Mouse (Mus musculus) neural tube, embryonic 12.5 days (tissue): ENCODE measurements around the gene 4921524J17Rik. TPM values are rescaled to one million over a fixed set of nuclear protein-coding genes. Genes with fewer than 3 reads are reported as not detected.

Experiments
- ATAC-seq: fragments of 200-750 bp; cut with Nextera tagmentation; 2 replicates; pipeline ENCODE4 v1.8.0; 2017; ENCODE audit warnings: low read depth, mild to moderate bottlenecking, moderate TSS enrichment, moderate library complexity; ENCODE audit not compliant: low FRiP score
- H3K27ac ChIP-seq: fragments of 300-500 bp; sonication (generic); 2 replicates; pipeline ENCODE4 v1.5.1; 2016
- H3K27me3 ChIP-seq: fragments of 300-500 bp; sonication (generic); replicated peaks from 2 replicates; pipeline ENCODE4 v1.6.1; 2016; ENCODE audit warnings: mild to moderate bottlenecking
- H3K36me3 ChIP-seq: fragments of 300-500 bp; sonication (generic); 2 replicates; pipeline ENCODE4 v1.6.1; 2016; ENCODE audit warnings: mild to moderate bottlenecking
- H3K4me1 ChIP-seq: fragments of 300-500 bp; sonication (generic); 2 replicates; pipeline ENCODE4 v1.6.1; 2016
- H3K4me2 ChIP-seq: fragments of 300-500 bp; sonication (generic); replicated peaks from 2 replicates; pipeline ENCODE4 v1.6.1; 2016; ENCODE audit warnings: mild to moderate bottlenecking
- H3K4me3 ChIP-seq: fragments of 300-500 bp; sonication (generic); 2 replicates; pipeline ENCODE4 v1.5.1; 2016
- H3K9ac ChIP-seq: fragments of 300-500 bp; sonication (generic); 2 replicates; pipeline ENCODE4 v1.6.1; 2016; ENCODE audit warnings: mild to moderate bottlenecking
- H3K9me3 ChIP-seq: fragments of 300-500 bp; sonication (generic); 2 replicates; pipeline ENCODE4 v1.6.1; 2016; ENCODE audit warnings: mild to moderate bottlenecking
- WGBS: fragments of 180-500 bp; shearing (Covaris S2); methylation state at CpG from one replicate; pipeline ENCODE4 v1.1.7; 2016; 5-methylcytosine and 5-hydroxymethylcytosine counted together
- polyA plus RNA-seq: library from polyadenylated mRNA; unstranded; fragments of >200 nt; fragmentation: Nextera tagmentation; extraction: Ambion mirVana; gene quantifications from 2 replicates; pipeline ENCODE4 v1.2.1, GENCODE M21; 2016

4921524J17Rik gene
- 43.0 and 47.3 TPM in 2 replicates for polyA plus RNA-seq

DNA sequence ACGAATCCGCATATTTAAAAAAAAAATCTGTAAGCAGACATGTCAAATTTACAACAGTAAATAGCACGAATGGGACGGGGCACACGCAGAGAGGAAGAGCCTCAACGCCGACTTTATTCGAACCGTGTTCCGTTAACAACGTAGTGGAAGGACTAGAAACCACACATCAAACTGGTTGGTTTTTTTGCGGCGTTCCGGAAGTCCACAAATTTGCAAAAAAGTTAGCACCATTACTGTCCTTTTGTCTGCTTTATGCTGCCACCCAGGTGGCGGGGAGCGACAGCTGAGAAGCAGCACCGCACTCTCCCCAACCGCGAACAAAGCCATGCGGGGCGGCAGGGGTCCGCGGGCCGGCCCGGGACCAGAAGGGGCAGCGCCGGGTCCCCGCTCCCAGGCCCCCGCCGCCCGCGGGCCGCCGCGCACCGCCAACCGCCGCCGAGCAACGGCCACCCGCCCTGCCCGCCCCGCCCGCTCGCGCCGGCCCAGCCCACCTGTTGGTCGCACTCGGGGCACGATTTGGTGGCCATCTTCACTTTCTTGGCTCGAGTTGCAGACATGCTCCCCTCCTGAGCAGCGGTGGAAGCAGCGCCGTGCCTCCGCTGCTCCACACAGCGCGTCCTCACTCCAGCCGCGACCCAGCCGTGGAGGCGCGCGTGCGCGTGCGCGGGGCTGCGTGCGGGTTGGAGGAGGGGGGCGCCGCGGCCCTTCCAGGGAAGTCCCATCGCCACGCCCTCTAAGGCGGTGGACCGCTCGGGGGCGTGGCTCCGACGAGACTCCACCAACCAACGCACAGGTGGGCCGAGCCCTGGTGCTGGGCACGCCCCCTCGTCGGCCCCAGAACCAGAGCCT, at the start of gene 4921524J17Rik:
Gene 4921524J17Rik, minus strand, starts transcription at position 666 of the 849 bp plus-strand sequence.
- 0 out of 2 replicates have a peak, but pooled peaks cover 3% of the 10 kb centered on the region for H3K27me3 ChIP-seq
- H3K4me2 ChIP-seq: peak within 1 kb of the TSS; percentile 61
- under 1% methylated on average over 84 of the region's 85 CpGs for whole genome bisulfite sequencing
- ATAC-seq: peak; percentile 99
- H3K4me3 ChIP-seq: peak within 1 kb of the TSS; percentile 81
- peak within 1 kb of the TSS; percentile 81 for H3K9ac ChIP-seq
- peaks cover 19% of the 10 kb centered on the region for H3K4me1 ChIP-seq
- H3K27ac ChIP-seq: peak within 1 kb of the TSS; percentile 93
- H3K36me3 ChIP-seq: no peaks in the 10 kb centered on the region
- H3K9me3 ChIP-seq: no peaks in the 10 kb centered on the region

DNA sequence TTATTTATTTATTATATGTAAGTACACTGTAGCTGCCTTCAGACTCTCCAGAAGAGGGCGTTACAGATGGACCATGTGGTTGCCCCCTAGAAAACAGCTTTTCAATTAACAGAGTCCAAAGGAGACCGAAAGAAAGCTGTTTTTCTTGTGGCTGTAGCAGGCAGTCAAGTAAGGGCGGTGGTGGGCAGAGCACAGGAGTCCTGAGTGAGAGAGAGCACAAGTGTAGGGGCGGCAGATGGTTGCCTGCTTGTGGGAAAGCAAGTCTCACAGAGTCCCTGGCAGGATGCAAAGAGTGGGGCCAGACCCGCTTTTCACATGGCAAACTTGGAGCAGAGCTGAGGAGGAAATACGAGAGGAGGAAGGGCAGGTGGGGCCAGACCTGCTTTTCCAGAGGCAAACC, 49.8 kb upstream of the 4921524J17Rik start:
- Histone ChIP-seq H3K4me2 (no peak overlapping the region), H3K27ac (no peak overlapping the region), H3K4me3 (no peak overlapping the region), H3K9ac (no peak overlapping the region), H3K36me3 (no peaks in the 10 kb centered on the region), H3K4me1 (no peaks in the 10 kb centered on the region), H3K9me3 (no peaks in the 10 kb centered on the region), H3K27me3 (0 out of 2 replicates have a peak, but pooled peaks cover 2% of the 10 kb centered on the region)
- ATAC-seq: no peak
- 70% methylated on average over 6 of the region's 6 CpGs for WGBS

- Histone ChIP-seq H3K4me1 (no peaks in the 10 kb centered on the region), H3K27me3 (0 out of 2 replicates have a peak, but pooled peaks cover 2% of the 10 kb centered on the region), H3K9ac (no peak overlapping the region), H3K4me2 (peak overlapping the region; percentile 35; the same call in 1 of the 2 replicates), H3K9me3 (no peaks in the 10 kb centered on the region), H3K27ac (no peak overlapping the region), H3K36me3 (no peaks in the 10 kb centered on the region), H3K4me3 (no peak overlapping the region)
- no peak for ATAC-seq
- WGBS: 29% methylated on average over 10 of the region's 10 CpGs
Measured at GRCm38 (mm10) chr8:85481900-85482299, 49.3 kb upstream of the 4921524J17Rik start.

- Histone ChIP-seq H3K36me3 (no peaks in the 10 kb centered on the region), H3K9me3 (no peaks in the 10 kb centered on the region), H3K4me3 (no peak overlapping the region), H3K4me1 (no peaks in the 10 kb centered on the region), H3K4me2 (no peak overlapping the region), H3K27me3 (0 out of 2 replicates have a peak, but pooled peaks cover 2% of the 10 kb centered on the region), H3K27ac (no peak overlapping the region), H3K9ac (no peak overlapping the region)
- 81% methylated on average over 2 of the region's 2 CpGs for WGBS
- ATAC-seq: no peak
Measured at GRCm38 (mm10) chr8:85479710-85480109, 47.1 kb upstream of the 4921524J17Rik start.

GRCm38 (mm10) chr8:85478397-85478796, 45.8 kb upstream of the 4921524J17Rik start:
- H3K27me3 ChIP-seq: 0 out of 2 replicates have a peak, but pooled peaks cover 2% of the 10 kb centered on the region
- no peaks in the 10 kb centered on the region for H3K36me3 ChIP-seq
- WGBS: 79% methylated on average over 2 of the region's 2 CpGs
- H3K9ac ChIP-seq: no peak overlapping the region
- H3K9me3 ChIP-seq: no peaks in the 10 kb centered on the region
- no peak overlapping the region for H3K4me2 ChIP-seq
- ATAC-seq: no peak
- H3K4me1 ChIP-seq: no peaks in the 10 kb centered on the region
- H3K4me3 ChIP-seq: no peak overlapping the region
- no peak overlapping the region for H3K27ac ChIP-seq

DNA sequence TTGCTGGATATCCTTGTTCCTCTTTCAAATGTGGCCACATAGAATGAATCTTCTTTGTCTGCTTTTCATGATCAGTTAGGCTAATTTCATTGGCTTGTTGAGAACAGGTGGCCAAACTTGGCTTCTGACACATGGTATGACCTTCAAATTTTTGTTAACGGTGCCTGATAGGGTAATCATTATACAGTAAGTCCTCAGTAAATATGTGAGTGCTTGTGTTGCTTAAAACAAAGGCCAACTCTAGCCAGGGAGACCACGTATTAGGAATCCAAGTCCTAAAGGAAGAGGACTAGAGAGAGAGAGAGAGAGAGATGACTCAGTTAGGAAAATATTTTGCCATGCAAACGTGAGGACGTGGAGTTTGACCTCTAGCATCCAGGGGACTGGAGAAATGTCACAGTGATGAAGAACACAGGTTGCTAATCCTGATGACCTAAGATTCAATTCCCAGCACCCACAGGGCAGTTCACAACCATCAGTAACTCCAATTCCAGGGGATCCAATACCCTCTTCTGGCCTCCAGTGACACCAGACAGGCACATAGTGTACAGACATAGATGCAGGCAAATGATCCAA, 44.4 kb upstream of the 4921524J17Rik start:
- no peak for ATAC-seq
- no peaks in the 10 kb centered on the region for H3K36me3 ChIP-seq
- no peaks in the 10 kb centered on the region for H3K9me3 ChIP-seq
- no peak overlapping the region for H3K27ac ChIP-seq
- H3K4me3 ChIP-seq: no peak overlapping the region
- no peak overlapping the region for H3K4me2 ChIP-seq
- WGBS: 78% methylated on average over 4 of the region's 4 CpGs
- H3K4me1 ChIP-seq: no peaks in the 10 kb centered on the region
- H3K27me3 ChIP-seq: 0 out of 2 replicates have a peak, but pooled peaks cover 2% of the 10 kb centered on the region
- H3K9ac ChIP-seq: no peak overlapping the region

DNA sequence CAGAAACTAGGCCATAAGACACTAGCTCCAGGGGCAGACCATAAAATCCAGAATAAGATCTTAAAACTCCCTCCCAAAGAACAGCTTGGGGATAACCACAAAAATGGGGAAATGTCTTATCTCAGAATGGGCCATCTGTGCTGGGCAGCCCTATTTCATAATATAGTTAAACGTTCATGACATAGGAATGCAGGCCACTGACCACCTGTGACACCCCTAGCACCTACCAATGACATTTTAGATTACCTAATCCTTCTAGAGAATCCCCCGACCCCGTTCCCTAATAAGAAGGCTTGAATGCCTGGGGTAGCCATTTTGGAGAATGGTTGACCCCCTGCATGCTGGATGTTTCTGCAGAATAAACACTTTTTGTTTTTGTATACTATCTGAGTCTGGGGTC, 42.3 kb upstream of the 4921524J17Rik start:
- Histone ChIP-seq H3K4me2 (no peak overlapping the region), H3K27ac (no peak overlapping the region), H3K9me3 (no peaks in the 10 kb centered on the region), H3K4me3 (no peak overlapping the region), H3K4me1 (no peaks in the 10 kb centered on the region), H3K27me3 (no peaks in the 10 kb centered on the region), H3K9ac (no peak overlapping the region), H3K36me3 (no peaks in the 10 kb centered on the region)
- ATAC-seq: no peak
- 88% methylated on average over 3 of the region's 3 CpGs for WGBS

GRCm38 (mm10) chr8:85473246-85473645, 40.6 kb upstream of the 4921524J17Rik start:
- Histone ChIP-seq H3K9me3 (no peaks in the 10 kb centered on the region), H3K9ac (no peak overlapping the region), H3K4me3 (no peak overlapping the region), H3K36me3 (no peaks in the 10 kb centered on the region), H3K27ac (no peak overlapping the region), H3K27me3 (no peaks in the 10 kb centered on the region), H3K4me1 (no peaks in the 10 kb centered on the region), H3K4me2 (no peak overlapping the region)
- WGBS: 84% methylated on average over 4 of the region's 4 CpGs
- no peak for ATAC-seq

- no peak for ATAC-seq
- H3K36me3 ChIP-seq: no peaks in the 10 kb centered on the region
- H3K27ac ChIP-seq: no peak overlapping the region
- no peak overlapping the region for H3K4me2 ChIP-seq
- no peak overlapping the region for H3K4me3 ChIP-seq
- H3K27me3 ChIP-seq: no peaks in the 10 kb centered on the region
- 79% methylated on average over 6 of the region's 6 CpGs for WGBS
- H3K9ac ChIP-seq: no peak overlapping the region
- H3K4me1 ChIP-seq: no peaks in the 10 kb centered on the region
- H3K9me3 ChIP-seq: no peaks in the 10 kb centered on the region
Measured at GRCm38 (mm10) chr8:85472800-85473199, 40.2 kb upstream of the 4921524J17Rik start.

GRCm38 (mm10) chr8:85470753-85471152, 38.1 kb upstream of the 4921524J17Rik start:
- no peak for ATAC-seq
- H3K27ac ChIP-seq: no peak overlapping the region
- no peak overlapping the region for H3K4me3 ChIP-seq
- no peaks in the 10 kb centered on the region for H3K36me3 ChIP-seq
- no peak overlapping the region for H3K4me2 ChIP-seq
- no peaks in the 10 kb centered on the region for H3K9me3 ChIP-seq
- no peak overlapping the region for H3K9ac ChIP-seq
- WGBS: 87% methylated on average over 8 of the region's 8 CpGs
- no peaks in the 10 kb centered on the region for H3K4me1 ChIP-seq
- H3K27me3 ChIP-seq: no peaks in the 10 kb centered on the region

- 90% methylated on average over 4 of the region's 4 CpGs for WGBS
- no peak overlapping the region for H3K4me2 ChIP-seq
- H3K36me3 ChIP-seq: no peaks in the 10 kb centered on the region
- H3K9me3 ChIP-seq: no peaks in the 10 kb centered on the region
- no peak overlapping the region for H3K9ac ChIP-seq
- H3K4me3 ChIP-seq: no peak overlapping the region
- no peaks in the 10 kb centered on the region for H3K4me1 ChIP-seq
- no peak for ATAC-seq
- no peaks in the 10 kb centered on the region for H3K27me3 ChIP-seq
- no peak overlapping the region for H3K27ac ChIP-seq
Measured at GRCm38 (mm10) chr8:85466056-85466455, 33.4 kb upstream of the 4921524J17Rik start.

DNA sequence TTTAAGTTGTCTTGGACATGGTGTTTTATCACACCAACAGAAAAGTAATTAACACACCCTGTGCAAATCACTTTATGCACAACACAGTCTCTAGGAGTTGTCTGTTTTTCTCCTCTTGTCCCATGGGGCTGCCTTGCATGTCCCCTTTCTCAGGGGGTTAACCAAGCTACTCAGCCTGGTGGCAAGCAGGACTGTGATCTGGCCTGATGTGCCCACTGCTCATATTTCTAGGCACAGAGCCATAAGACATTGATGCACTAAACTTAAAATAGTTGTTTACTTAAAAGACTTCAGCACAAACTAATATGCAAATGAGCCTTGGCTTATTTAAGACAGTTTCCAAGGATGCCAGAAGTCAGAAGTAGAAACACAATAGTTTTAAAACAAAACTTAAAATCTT, 31.7 kb upstream of the 4921524J17Rik start:
- no peak for ATAC-seq
- H3K9me3 ChIP-seq: no peaks in the 10 kb centered on the region

More for the DNA sequence above, 31.7 kb upstream of the 4921524J17Rik start:
- Histone ChIP-seq H3K9ac (no peak overlapping the region), H3K4me2 (no peak overlapping the region), H3K4me1 (no peaks in the 10 kb centered on the region), H3K27ac (no peak overlapping the region), H3K4me3 (no peak overlapping the region), H3K36me3 (no peaks in the 10 kb centered on the region), H3K27me3 (no peaks in the 10 kb centered on the region)
